Mouse (Mus musculus): ENCODE measurements around the gene Polr3h. TPM values are rescaled to one million over a fixed set of nuclear protein-coding genes. Genes with fewer than 3 reads are reported as not detected.
"Not testable (repeated sequence)": the region's sequence is repeated elsewhere in the genome, so short reads cannot be mapped to it uniquely, and the experiment has no call there.

The Polr3h gene
- total RNA-seq, 2 experiments from 2014 or later, result 46.7 to 58.5 TPM

DNA sequence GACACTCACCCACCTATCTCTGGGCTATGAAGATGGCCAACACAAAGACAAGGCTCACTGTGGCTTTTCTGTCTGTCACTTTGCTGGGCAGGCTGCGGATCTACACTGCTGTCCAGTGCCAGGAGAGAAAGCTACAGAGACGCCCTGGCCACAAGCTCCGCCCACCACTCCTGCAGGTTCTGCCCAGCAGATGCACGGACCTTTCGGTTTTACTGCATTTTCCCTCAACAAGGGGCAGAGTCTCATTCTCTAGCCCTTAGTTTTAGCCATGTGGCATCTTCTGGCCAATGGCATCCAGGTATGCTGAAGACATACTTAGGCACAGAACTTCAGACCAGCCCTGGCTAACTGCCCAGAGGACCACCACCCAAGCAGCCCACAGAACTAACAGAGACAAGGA is 4.8 kb downstream of the Polr3h start:
- intact Hi-C loops (cut with DNase I), result no loop called here
- DNase-seq (ENCODE audit: low spot score in 2 of 2), result no peak

DNA sequence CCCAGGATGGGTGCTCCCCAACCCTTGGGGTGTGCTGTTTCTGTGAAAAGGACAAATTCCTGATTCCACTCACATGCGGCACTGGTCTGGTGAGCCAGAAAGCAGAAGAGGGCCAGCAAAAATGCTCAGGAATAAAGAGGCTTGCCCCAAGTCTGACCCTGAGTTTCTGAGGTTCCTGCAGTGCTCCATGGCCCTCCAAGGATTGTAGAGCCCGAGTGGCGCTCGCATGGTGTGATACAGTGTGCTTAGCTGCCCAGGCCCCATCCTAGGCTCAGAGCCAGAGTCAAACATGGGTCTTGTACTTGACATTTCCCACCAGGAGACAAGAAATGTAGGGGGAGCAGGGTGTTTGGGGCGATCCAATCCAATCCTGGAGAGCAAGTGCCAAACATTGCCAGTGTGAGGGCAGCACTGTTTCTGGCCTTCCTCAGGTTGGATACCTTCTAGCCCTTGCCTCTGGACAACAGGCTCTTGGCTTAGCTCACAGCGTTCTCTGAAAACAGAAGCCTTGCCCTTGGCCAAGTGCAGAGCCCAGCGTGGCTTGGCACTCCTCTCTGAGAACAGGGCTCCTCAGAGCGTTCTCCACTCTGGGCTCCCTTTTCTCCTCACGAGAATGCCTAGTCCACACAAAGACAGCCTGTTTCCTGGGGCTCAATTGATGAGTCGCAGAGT is 5.4 kb downstream of the Polr3h start:
- intact Hi-C loops (cut with DNase I), result no loop called here
- DNase-seq (ENCODE audit: low spot score in 2 of 2), result no peak

DNA sequence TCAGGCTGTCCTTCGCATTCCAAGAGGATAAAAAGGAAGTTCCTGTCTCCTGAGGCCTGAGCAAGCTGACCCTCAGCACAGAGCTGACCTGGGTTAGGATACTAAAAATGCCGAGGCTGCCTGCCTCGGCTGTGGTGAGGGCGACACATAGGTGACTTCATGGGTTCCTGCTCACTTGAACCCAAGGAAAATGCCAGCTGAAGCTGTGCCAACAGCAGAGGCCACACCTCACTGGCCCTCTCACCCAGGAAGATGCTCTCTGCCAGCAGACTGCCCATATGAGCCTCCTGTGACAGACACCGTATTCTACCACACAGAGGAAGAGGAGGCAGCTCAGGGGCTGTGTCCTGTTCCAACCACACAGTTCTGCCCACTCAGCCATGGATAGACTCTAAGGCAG is 7.0 kb downstream of the Polr3h start:
- no peak for DNase-seq (ENCODE audit: low spot score in 2 of 2)
- intact Hi-C loops (cut with DNase I), result no loop called here

DNA sequence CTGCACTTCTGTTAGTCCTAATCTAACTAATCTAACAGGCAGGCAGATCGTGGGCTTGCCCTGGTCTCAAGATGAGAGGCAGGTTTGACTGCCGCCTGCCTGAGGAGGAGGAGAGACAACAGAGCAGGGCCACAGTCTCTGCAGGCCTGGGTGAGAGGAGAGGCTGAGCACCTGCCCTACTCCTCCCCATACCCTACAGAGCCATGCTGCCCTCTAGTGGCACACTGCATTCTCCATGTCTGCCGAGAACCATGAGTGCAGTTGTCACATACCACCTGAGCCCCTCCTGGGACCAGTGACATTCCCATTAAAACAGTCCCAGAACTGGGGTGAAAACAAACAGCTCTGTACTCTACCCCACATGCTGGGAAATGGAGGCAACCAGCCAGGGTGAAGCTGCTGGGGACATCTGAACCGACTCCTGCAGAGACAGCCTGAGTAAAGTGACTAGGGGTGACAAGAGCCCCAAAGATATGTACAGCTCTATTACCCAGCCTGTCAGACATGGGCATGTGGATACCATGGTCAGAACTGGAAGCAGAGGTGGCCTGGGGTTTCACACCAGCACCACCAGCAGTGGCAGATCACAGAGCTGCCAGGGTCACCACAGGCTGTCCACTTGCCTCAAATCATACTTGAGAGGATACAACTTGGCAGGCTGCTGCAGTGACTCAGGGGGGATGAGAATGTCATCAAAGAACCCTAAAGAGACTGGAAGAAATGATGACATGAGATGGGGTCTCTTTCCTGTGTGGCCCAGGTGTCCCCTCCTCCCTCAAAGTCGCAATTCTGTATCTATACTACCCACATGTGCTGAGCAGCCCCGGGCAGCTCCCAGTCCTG is 8.2 kb downstream of the Polr3h start:
- peak; percentile 55 to 66 for DNase-seq (ENCODE audit: low spot score in 2 of 2)
- intact Hi-C loops (cut with DNase I), result no loop called here

DNA sequence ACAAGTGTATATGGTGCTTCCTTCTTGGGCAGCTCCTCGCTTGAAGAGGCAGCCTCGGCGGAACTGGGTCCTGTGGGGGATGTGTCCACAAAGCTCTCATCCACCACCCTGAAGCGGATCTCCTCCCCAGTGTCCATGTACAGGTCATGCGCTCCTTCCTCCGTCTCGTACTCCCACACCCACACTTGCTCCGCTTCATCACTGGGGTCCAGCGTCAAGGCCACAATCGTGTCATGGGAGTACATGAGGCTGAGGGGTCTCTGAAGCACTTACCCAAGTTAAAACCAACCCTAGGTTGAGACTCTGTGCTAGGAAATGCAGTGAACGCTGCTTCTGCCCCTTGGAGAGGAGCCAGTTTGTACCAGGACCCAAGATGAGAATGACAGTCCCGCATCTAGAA is 8.8 kb downstream of the Polr3h start:
- no peak for DNase-seq (ENCODE audit: low spot score in 2 of 2)
- intact Hi-C loops (cut with DNase I), result no loop called here

DNA sequence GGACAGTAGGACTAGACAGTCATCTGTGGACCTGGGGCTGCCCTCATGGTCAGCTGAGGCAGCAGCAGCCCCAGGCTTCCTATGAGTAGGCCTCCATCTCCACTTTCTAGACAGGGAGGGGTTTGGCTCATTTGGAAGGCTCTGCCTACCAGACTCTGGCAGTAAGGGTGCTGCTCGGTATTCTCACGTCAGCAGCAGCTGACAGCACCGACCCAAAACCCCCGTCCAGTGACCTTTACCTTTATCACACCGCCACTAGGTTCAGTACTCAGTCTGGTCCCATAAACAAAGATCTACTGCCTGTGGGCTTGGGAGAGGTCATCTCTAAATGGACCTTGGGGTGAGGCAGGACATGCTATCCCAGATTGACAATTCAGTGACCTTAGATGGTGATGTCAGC is 10.4 kb downstream of the Polr3h start:
- no peak for DNase-seq (ENCODE audit: low spot score in 2 of 2)
- intact Hi-C loops (cut with DNase I), result no loop called here

DNA sequence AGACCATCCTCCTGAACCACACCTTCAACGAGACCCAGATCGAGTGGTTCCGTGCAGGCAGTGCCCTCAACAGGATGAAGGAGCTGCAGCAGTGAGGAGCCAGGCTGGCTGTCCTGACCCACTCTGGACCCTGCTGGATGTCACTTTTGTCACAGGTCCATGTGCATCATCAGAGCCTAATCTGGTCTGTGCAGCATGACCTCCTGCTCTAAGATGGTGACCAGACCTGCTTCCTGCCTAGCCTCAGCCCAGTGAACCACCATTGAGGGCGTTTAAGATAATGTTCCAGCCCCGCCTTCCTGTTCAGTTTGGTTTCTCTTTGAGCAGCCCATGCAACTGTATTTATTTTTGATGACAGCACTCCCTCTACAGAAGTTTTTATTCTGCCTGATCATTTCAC is 11.4 kb downstream of the Polr3h start:
- intact Hi-C loops (cut with DNase I), result no loop called here
- DNase-seq (ENCODE audit: low spot score in 2 of 2), result no peak

DNA sequence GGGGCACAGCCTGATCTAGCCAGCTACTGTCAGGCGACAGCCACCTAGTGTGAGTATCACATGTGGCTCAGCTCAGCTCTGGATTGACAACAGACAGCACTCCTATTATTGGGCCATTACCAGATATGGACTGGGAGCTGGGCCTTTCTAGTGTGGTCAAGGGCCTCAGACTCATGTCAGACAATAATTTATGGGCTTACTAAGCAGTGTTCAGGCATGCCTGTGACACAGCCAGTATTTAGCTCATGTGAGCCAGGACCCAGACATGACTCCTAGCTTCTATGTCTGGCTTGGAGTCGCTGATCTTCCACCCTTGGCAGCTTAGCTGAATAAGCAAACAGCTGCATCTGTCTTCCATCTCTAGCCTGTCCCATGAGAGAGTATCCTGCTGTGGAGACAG is 13.5 kb downstream of the Polr3h start:
- DNase-seq (ENCODE audit: low spot score in 2 of 2), result no peak
- intact Hi-C loops (cut with DNase I), result no loop called here

DNA sequence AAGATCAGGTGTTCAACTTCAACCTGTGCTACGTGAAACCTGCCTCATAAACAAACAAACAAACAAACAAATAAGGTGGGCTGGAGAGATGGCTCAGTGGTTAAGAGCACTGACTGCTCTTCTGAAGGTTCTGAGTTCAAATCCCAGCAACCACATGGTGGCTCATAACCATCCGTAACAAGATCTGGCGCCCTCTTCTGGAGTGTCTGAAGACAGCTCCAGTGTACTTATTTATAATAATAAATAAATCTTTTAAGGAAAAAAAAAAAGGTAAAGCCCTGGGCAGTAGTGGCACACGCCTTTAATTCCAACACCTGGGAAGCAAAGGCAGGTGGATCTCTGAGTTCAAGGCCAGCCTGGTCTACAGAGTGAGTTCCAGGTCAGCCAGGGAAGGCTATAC is 17.3 kb downstream of the Polr3h start:
- intact Hi-C loops (cut with DNase I); DNase-seq (ENCODE audit: low spot score in 2 of 2): not testable (repeated sequence)

DNA sequence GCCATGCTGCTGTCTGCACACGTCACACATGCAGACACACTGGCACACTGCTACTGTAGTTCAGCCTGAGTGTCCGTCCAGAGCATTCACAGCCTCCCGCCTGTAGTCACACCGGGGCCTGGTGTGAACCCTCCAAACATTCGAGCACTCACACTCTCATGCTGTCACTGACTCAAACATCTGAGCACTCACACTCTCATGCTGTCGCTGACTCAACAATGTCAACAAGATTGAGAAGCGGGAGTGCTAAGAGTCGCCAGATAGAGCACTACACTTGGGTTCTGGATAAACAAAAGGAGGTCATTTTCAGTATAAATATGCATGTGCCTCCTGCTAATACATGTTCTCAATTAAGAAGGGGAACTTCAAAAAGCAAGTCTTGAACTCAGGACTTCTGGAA is 18.1 kb downstream of the Polr3h start:
- intact Hi-C loops (cut with DNase I), result no loop called here
- DNase-seq (ENCODE audit: low spot score in 2 of 2), result no peak

DNA sequence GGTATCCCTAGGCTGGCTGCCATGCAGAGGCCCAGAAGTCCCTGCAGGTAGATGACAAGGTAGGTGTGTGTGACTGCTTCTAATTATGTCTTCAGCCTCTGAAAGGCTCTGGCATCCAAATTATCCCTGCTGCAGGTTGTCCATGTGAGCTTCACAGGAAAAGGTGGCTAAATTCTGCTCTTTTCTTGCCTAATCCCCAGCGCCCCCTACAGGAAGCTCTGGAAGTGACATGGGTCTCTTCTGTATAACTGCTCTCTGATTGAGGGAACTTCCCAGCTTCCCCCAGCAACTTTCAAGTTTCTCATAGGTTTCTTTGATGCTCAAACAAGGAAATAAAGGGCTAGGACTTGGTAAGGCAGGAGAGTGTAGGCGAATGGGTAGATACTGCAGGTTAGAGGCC is 21.1 kb downstream of the Polr3h start:
- intact Hi-C loops (cut with DNase I), result loop anchor here (1.0 kb wide), 1 partner anchor 74 kb away; no protein-coding TSS in a partner anchor
- peak; percentile 56 to 73 for DNase-seq (ENCODE audit: low spot score in 2 of 2)

DNA sequence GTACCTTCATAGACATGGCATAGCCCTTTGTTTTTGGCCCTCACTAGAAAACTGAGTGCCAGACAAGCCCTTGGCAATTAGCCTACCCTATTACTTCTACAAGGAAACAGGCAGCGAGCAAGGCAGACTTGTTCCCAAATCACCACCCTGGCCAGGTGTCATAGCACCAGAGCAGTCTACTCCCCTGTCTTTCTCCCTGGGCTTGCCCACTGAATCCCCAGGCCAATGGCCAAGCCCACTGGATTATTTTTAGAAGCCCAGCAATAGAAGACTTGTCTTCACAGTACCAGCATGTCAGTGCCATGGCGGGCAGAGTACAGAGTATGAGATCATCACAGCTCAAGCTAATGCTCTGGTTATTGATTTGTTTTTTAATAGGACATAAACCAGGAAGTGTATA is 27.3 kb downstream of the Polr3h start:
- intact Hi-C loops (cut with DNase I), result no loop called here
- DNase-seq (ENCODE audit: low spot score in 2 of 2), result no peak

DNA sequence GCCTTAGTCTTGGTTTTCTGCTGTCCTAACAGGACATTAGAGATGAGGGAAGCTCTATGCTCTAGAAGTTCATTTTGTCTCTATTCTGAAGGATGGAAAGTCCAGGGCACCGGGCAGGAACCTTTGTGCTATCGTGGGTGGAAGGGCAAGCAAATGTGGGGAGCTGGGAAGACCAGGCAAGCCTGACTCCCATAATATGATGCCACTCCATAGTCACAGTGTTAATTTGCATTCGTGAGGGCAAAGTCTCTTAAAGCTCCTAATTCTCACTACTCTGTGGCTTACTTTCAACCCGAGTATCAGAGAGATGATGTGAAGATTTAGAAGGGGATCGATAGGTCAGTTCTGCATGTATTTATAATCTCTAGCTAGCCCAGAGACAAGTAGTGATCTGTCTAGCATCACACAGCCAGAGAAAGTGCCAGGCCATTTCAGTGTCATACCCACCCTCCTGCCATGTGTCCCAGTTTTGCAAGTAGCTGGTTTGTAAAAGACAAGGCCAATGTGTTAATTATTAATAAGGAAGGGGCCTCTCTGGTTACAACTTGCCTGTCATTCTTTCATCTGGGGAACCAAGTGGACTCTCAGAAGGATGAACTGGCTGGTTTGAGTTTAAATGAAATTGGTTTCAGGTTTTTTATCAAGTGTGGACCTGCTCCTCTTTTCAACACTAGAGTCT is 28.3 kb downstream of the Polr3h start:
- no peak for DNase-seq (ENCODE audit: low spot score in 2 of 2)
- intact Hi-C loops (cut with DNase I), result no loop called here

DNA sequence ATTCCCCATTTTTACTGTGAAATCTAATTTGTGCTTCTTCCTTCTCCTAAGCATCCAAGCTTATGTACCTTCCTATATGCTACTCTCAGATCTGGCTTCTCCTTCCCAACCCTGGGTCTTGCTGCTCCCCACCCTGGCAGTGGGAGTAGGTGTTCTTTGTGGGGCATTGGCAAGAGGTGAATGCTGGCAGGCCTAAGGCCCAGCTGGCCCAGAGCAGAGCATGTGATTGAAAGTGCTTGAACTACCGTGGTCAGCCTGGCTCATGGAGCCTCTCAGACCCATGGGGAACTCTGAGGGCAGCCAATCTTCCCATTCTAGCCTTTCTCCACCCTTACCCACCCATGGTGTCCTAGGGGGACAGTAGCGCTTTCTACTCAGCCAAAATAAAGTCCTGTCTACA is 29.6 kb downstream of the Polr3h start:
- DNase-seq (ENCODE audit: low spot score in 2 of 2), result no peak
- intact Hi-C loops (cut with DNase I), result no loop called here

DNA sequence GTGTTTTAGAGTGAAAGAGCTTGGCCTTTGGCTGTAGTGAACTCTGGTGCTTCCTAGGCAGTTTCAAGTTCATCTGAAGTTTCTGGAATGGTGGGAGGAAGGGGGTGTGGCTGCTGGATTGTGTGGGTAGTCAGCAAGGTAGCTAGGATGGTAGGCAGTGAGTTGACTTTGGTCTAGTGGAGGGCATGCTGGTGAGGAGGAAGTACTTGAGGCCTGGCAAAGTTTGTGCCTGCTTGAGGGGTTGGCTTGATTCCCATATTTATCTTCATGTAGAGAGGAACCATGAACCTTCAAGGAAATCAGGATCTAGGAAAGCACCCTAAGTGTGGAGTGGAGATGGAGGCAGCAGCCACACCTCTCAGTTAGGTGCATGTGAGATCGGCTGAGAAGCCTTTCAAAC is 32.0 kb downstream of the Polr3h start:
- intact Hi-C loops (cut with DNase I), result no loop called here
- DNase-seq (ENCODE audit: low spot score in 2 of 2), result no peak

DNA sequence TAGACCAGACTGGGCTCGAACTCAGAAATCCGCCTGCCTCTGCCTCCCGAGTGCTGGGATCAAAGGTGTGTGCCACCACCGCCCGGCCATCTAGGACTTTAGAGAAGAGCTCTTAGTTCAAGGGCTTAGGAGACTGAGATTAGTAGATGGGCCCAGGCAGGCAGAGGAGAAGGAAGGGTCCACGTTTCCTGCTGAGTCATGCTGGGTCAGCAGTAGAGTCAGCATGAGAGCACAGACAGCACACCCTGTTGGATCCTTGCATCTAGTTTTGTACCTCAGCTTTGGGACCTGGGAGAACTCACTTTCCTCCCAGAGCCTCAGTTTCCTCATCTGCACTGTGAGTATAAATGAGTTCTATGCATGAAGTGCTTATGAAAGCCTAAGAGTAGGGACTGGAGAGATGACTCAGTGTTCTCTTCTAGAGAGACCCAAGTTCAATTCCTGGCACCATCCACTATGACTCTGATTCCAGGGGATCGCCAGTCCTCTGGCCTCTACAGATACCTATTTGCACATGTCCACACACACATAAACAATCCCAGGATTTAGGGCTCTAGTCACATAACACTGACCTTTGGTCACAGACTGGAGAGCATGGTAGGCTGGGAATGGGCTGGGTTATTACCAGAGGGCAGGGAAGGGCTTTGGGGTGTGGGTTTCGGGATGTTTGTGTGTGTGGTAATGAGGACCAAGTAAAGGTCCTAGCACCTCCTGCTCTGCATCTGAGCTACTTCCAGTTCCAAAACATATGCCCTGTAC is 34.0 kb downstream of the Polr3h start:
- intact Hi-C loops (cut with DNase I), result no loop called here

DNA sequence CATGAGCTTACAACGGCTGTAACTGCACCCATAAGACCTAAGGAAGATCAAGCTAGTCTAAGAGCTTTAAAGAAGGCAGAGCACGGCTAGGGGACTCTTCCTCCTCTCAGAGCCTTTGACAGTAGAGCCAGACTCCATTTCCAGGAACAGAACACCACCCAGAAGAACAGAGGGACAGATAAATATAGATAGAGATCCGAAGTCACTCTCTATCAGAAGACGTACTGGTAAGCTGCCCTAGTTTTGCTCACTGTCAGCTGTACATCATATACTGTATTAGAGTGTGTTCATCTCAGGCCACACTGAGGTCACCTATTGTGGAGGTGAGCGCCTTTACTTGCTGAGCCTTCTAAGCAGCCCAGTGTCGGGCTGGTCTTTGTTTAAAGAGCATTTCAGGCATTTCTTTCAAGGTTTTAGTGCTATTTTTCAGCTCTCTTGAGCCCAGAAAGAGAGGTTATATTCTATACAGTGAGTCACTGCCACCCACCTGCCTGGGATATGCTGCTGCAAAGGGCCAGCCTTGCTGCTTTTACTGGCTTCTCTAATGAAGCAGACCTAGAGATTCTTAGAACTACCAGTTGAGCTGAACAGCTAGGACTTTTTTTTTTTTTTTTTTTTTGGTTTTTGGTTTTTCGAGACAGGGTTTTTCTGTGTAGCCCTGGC is 34.8 kb downstream of the Polr3h start:
- DNase-seq (ENCODE audit: low spot score in 2 of 2), result peak; percentile 56 to 67
- intact Hi-C loops (cut with DNase I), result no loop called here

More for the DNA sequence above, 34.0 kb downstream of the Polr3h start:
- no peak for DNase-seq (ENCODE audit: low spot score in 2 of 2)

DNA sequence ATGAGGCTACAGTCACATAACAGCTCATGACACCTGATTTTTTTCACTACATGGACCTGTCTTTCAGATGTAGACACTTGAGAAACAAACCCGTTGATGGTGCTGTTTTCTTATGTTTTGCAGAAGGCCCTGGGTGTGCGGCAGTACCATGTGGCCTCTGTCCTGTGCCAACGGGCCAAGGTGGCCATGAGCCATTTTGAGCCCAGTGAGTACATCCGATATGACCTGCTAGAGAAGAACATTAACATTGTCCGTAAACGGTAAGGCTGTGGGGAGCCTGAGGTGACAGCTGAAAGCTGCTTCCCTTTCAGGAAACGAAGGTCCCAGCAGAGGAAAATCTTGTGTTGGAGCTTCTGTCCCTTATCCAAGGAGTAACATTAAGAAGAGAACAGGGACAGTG is 36.9 kb downstream of the Polr3h start:
- intact Hi-C loops (cut with DNase I), result no loop called here
- DNase-seq (ENCODE audit: low spot score in 2 of 2), result no peak

DNA sequence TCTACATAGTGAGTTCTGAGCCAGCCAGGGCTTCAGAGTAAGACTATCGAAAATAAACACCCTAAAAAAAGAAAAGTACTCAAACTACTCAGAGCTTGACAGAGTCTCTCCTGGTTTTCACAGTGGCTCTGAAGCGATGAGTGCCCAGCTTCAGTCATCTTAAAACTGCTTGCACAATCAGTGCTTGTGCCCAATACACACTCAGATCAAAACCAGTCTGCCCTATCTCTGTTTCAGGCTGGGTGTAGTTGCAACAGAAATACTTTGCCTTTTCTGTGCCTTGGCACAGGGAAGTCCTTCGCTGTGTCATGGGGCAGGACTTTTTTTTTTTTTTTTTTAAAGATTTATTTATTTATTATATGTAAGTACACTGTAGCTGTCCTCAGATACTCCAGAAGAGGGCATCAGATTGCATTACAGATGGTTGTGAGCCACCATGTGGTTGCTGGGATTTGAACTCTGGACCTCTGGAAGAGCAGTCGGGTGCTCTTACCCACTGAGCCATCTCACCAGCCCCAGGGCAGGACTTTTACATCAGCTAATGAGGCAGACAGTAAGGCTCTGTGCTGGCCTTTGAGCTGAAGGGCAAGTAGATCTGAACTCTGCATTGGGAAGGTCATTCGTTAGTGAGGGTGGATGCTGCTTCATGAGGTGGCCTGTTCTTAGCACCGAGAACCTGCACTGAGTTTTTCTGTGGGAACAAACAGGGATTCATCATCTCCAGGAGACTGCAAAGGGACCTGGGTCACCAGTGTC is 39.1 kb downstream of the Polr3h start:
- DNase-seq (ENCODE audit: low spot score in 2 of 2), result no peak
- intact Hi-C loops (cut with DNase I), result no loop called here
